In the genomic region with DNA sequence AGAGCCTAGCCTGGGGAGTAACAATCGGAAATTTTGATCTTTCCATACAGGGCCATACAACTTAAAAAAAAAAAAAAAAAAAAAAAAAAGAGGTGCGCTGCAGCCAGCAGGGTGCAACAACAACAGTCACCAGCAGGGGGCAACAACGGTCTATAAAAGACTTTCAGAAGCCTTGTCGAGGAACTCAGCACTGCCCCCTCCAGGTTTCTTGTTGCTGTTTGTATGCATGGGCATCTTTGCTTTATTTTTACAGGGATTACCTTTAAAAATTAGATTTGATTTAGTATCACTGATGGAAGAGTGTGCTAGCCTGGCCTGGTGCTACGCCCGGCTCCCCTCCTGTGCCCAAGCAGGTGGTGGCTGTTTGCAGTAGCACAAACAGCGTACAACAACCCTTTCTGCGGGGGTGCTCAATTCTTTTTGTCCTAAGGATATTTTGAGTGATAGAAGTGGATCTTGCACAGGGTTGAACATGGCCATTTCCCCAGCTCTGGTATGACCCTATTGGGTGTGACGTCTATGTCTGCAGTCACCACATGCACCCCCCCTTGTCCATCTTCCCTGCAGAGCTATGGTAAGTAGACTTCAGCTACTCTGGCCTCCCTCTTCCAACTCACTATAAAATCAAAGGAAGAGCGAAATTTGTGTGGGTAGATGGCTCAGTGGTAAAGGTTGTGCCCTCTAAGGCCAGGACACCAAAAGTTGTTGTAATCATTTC, we compare ENCODE assay signal across 8 mouse cellular contexts. TPM values are rescaled to one million over a fixed set of nuclear protein-coding genes. Genes with fewer than 3 reads are reported as not detected.
DNase-seq lines count a peak whose midpoint lies in the region; ATAC-seq lines count a peak whose summit lies in the region.

No protein-coding gene starts in this region.

- H3K4me2 ChIP-seq in heart, embryonic 12.5 days, result no peak overlapping the region

- H3K9ac ChIP-seq in heart, embryonic 12.5 days, result no peak overlapping the region

- intact Hi-C loops in left cerebral cortex, postnatal 10 days (cut with DNase I), result loop anchor here (2.0 to 10.0 kb wide), 4 partner anchors 37 to 407 kb away; partner anchors contain the start of gene Adam8

- peaks cover 17% of the 10 kb centered on the region for H3K27me3 ChIP-seq in heart, embryonic 12.5 days (replicated peaks)

- WGBS in heart, embryonic 12.5 days, result 38% methylated on average over 10 of the region's 10 CpGs

- no peak for ATAC-seq in heart, embryonic 12.5 days (ENCODE audit: insufficient number of reproducible peaks, low FRiP score)

- no peaks in the 10 kb centered on the region for H3K36me3 ChIP-seq in heart, embryonic 12.5 days

- no peak overlapping the region for H3K4me3 ChIP-seq in heart, embryonic 12.5 days

- no peaks in the 10 kb centered on the region for H3K9me3 ChIP-seq in heart, embryonic 12.5 days (replicated peaks)

- no peak overlapping the region for H3K27ac ChIP-seq in heart, embryonic 12.5 days (ENCODE audit: poor library complexity, severe bottlenecking)

- DNase-seq in heart, adult 18-20 months, result peak; percentile 87 to 96
- peak; percentile 92 for DNase-seq in cerebellum, adult 8-10 months
- DNase-seq in frontal cortex, postnatal 10 days (ENCODE audit: low spot score in 2 of 2), result peak; percentile 75 to 89
- peak; percentile 92 for DNase-seq in induced T-regulatory cell, adult 2 months (ENCODE audit: low read depth)
- peak; percentile 86 to 94 for DNase-seq in left cerebral cortex, postnatal 10 days (ENCODE audit: extremely low spot score in 1 of 2, low spot score in 2 of 2)
- peak; percentile 37 to 71 for DNase-seq in monocyte, adult 2 months (ENCODE audit: low read depth in 1 of 2, low spot score in 2 of 2)
- peak; percentile 61 to 78 for DNase-seq in spleen, postnatal 14 days (ENCODE audit: low spot score in 2 of 2)

- no peaks in the 10 kb centered on the region for H3K4me1 ChIP-seq in heart, embryonic 12.5 days (replicated peaks)

RNA-seq across cellular contexts. Expression of gene Cfap46, which starts 35.4 kb away (rescaled TPM):
- under 1 TPM in 1 of 2 experiments, not detected in 1; 0.21 TPM for total RNA-seq in heart, adult 18-20 months (2021)
- 0.05 TPM in 1 of 2 replicates, not detected in the other for polyA plus RNA-seq in heart, embryonic 12.5 days (2016; fragmentation: Nextera tagmentation; extraction: Ambion mirVana)
- 1 to 10 TPM; 1.9 to 2.2 TPM for total RNA-seq in left cerebral cortex, postnatal 10 days (2021)
